Mouse (Mus musculus): ENCODE measurements around the gene Tmem212.

GRCm38 (mm10) chr3:27886578-27886977 is 9.6 kb downstream of the Tmem212 start:
- TF ChIP-seq CTCF (IDR thresholded peaks at IDR 0.05; ENCODE audit: borderline replicate concordance, extremely low read depth, insufficient read depth, insufficient read length): no peak
- TF ChIP-seq POLR2A (IDR thresholded peaks at IDR 0.05; ENCODE audit: borderline replicate concordance, extremely low read depth, insufficient read depth, insufficient read length, poor library complexity, severe bottlenecking): no peak
